Mouse (Mus musculus): ENCODE results near the gene Sobp. TPM values are rescaled to one million over a fixed set of nuclear protein-coding genes. Genes with fewer than 3 reads are reported as not detected.

Sobp gene
- polyA plus RNA-seq, 1 experiment from 2014 or later: 0.75 TPM

GRCm38 (mm10) chr10:43094537-43094936 lies 79.8 kb downstream of the Sobp start:
- 41% methylated on average over 5 of the region's 5 CpGs for WGBS
- DNase-seq (ENCODE audit: low spot score) (no peak), ATAC-seq (ENCODE audit: low FRiP score, low TSS enrichment) (no peak)
- Histone ChIP-seq H3K4me2 (replicated peaks; ENCODE audit: low read depth) (no peak overlapping the region), H3K4me3 (ENCODE audit: low read depth, low read length) (no peak overlapping the region), H3K36me3 (ENCODE audit: control insufficient read depth, insufficient read depth, low read length) (no peaks in the 10 kb centered on the region), H3K4me1 (replicated peaks; ENCODE audit: control insufficient read depth, insufficient read depth) (no peaks in the 10 kb centered on the region), H3K27me3 (ENCODE audit: control insufficient read depth, insufficient read depth, low read length) (no peaks in the 10 kb centered on the region), H3K27ac (replicated peaks) (no peak overlapping the region), H3K9ac (ENCODE audit: low read length) (no peak overlapping the region), H3K9me3 (ENCODE audit: control insufficient read depth, low read length) (no peaks in the 10 kb centered on the region)
- TF ChIP-seq EP300 (optimal IDR thresholded peaks at IDR 0.05) (no peak), CTCF (IDR thresholded peaks at IDR 0.05; ENCODE audit: low read depth) (no peak)

GRCm38 (mm10) chr10:43093440-43093839 lies 80.9 kb downstream of the Sobp start:
- no peak for TF ChIP-seq EP300 (optimal IDR thresholded peaks at IDR 0.05)
- TF ChIP-seq CTCF (IDR thresholded peaks at IDR 0.05; ENCODE audit: low read depth): no peak
- ATAC-seq (ENCODE audit: low FRiP score, low TSS enrichment): no peak
- 81% methylated on average over 10 of the region's 10 CpGs for WGBS

GRCm38 (mm10) chr10:43090040-43090439 lies 84.3 kb downstream of the Sobp start:
- no peak overlapping the region for H3K4me2 ChIP-seq (replicated peaks; ENCODE audit: low read depth)
- ATAC-seq (ENCODE audit: low FRiP score, low TSS enrichment): no peak
- no peaks in the 10 kb centered on the region for H3K4me1 ChIP-seq (replicated peaks; ENCODE audit: control insufficient read depth, insufficient read depth)
- H3K27me3 ChIP-seq (ENCODE audit: control insufficient read depth, insufficient read depth, low read length): no peaks in the 10 kb centered on the region
- TF ChIP-seq EP300 (optimal IDR thresholded peaks at IDR 0.05) (no peak), CTCF (IDR thresholded peaks at IDR 0.05; ENCODE audit: low read depth) (no peak)
- H3K4me3 ChIP-seq (ENCODE audit: low read depth, low read length): no peak overlapping the region
- H3K36me3 ChIP-seq (ENCODE audit: control insufficient read depth, insufficient read depth, low read length): no peaks in the 10 kb centered on the region
- no peak overlapping the region for H3K27ac ChIP-seq (replicated peaks)
- WGBS: 69% methylated on average over 3 of the region's 3 CpGs
- no peak overlapping the region for H3K9ac ChIP-seq (ENCODE audit: low read length)
- no peaks in the 10 kb centered on the region for H3K9me3 ChIP-seq (ENCODE audit: control insufficient read depth, low read length)
- no peak for DNase-seq (ENCODE audit: low spot score)

More at GRCm38 (mm10) chr10:43093440-43093839, 80.9 kb downstream of the Sobp start:
- Histone ChIP-seq H3K4me1 (replicated peaks; ENCODE audit: control insufficient read depth, insufficient read depth) (no peaks in the 10 kb centered on the region), H3K9me3 (ENCODE audit: control insufficient read depth, low read length) (no peaks in the 10 kb centered on the region), H3K4me2 (replicated peaks; ENCODE audit: low read depth) (no peak overlapping the region), H3K9ac (ENCODE audit: low read length) (no peak overlapping the region), H3K27ac (replicated peaks) (no peak overlapping the region), H3K36me3 (ENCODE audit: control insufficient read depth, insufficient read depth, low read length) (no peaks in the 10 kb centered on the region), H3K4me3 (ENCODE audit: low read depth, low read length) (no peak overlapping the region), H3K27me3 (ENCODE audit: control insufficient read depth, insufficient read depth, low read length) (no peaks in the 10 kb centered on the region)
- DNase-seq (ENCODE audit: low spot score): no peak

GRCm38 (mm10) chr10:43087421-43087820 lies 86.9 kb downstream of the Sobp start:
- WGBS: 75% methylated on average over 2 of the region's 2 CpGs
- ATAC-seq (ENCODE audit: low FRiP score, low TSS enrichment): no peak

GRCm38 (mm10) chr10:43086888-43087287 lies 87.4 kb downstream of the Sobp start:
- Histone ChIP-seq H3K4me3 (ENCODE audit: low read depth, low read length) (no peak overlapping the region), H3K27ac (replicated peaks) (no peak overlapping the region), H3K4me2 (replicated peaks; ENCODE audit: low read depth) (no peak overlapping the region), H3K4me1 (replicated peaks; ENCODE audit: control insufficient read depth, insufficient read depth) (no peaks in the 10 kb centered on the region), H3K9me3 (ENCODE audit: control insufficient read depth, low read length) (no peaks in the 10 kb centered on the region), H3K27me3 (ENCODE audit: control insufficient read depth, insufficient read depth, low read length) (no peaks in the 10 kb centered on the region), H3K9ac (ENCODE audit: low read length) (no peak overlapping the region), H3K36me3 (ENCODE audit: control insufficient read depth, insufficient read depth, low read length) (no peaks in the 10 kb centered on the region)
- no peak for TF ChIP-seq CTCF (IDR thresholded peaks at IDR 0.05; ENCODE audit: low read depth)
- TF ChIP-seq EP300 (optimal IDR thresholded peaks at IDR 0.05): no peak
- DNase-seq (ENCODE audit: low spot score) (no peak), ATAC-seq (ENCODE audit: low FRiP score, low TSS enrichment) (no peak)
- WGBS: 77% methylated on average over 6 of the region's 6 CpGs

More at GRCm38 (mm10) chr10:43087421-43087820, 86.9 kb downstream of the Sobp start:
- H3K4me3 ChIP-seq (ENCODE audit: low read depth, low read length): no peak overlapping the region
- H3K27ac ChIP-seq (replicated peaks): no peak overlapping the region
- DNase-seq (ENCODE audit: low spot score): no peak
- H3K27me3 ChIP-seq (ENCODE audit: control insufficient read depth, insufficient read depth, low read length): no peaks in the 10 kb centered on the region
- TF ChIP-seq CTCF (IDR thresholded peaks at IDR 0.05; ENCODE audit: low read depth) (no peak), EP300 (optimal IDR thresholded peaks at IDR 0.05) (no peak)
- H3K4me1 ChIP-seq (replicated peaks; ENCODE audit: control insufficient read depth, insufficient read depth): no peaks in the 10 kb centered on the region
- H3K4me2 ChIP-seq (replicated peaks; ENCODE audit: low read depth): no peak overlapping the region
- H3K9me3 ChIP-seq (ENCODE audit: control insufficient read depth, low read length): no peaks in the 10 kb centered on the region
- H3K9ac ChIP-seq (ENCODE audit: low read length): no peak overlapping the region
- H3K36me3 ChIP-seq (ENCODE audit: control insufficient read depth, insufficient read depth, low read length): no peaks in the 10 kb centered on the region

GRCm38 (mm10) chr10:43084087-43084366 lies 90.3 kb downstream of the Sobp start:
- Histone ChIP-seq H3K36me3 (ENCODE audit: control insufficient read depth, insufficient read depth, low read length) (no peaks in the 10 kb centered on the region), H3K27me3 (ENCODE audit: control insufficient read depth, insufficient read depth, low read length) (no peaks in the 10 kb centered on the region), H3K4me2 (replicated peaks; ENCODE audit: low read depth) (no peak overlapping the region), H3K4me3 (ENCODE audit: low read depth, low read length) (no peak overlapping the region), H3K27ac (replicated peaks) (no peak overlapping the region), H3K9me3 (ENCODE audit: control insufficient read depth, low read length) (no peaks in the 10 kb centered on the region), H3K9ac (ENCODE audit: low read length) (no peak overlapping the region), H3K4me1 (replicated peaks; ENCODE audit: control insufficient read depth, insufficient read depth) (no peaks in the 10 kb centered on the region)
- ATAC-seq (ENCODE audit: low FRiP score, low TSS enrichment): no peak
- DNase-seq (ENCODE audit: low spot score): no peak
- no peak for TF ChIP-seq CTCF (IDR thresholded peaks at IDR 0.05; ENCODE audit: low read depth)
- TF ChIP-seq EP300 (optimal IDR thresholded peaks at IDR 0.05): no peak
- WGBS: 74% methylated on average over 6 of the region's 6 CpGs
